Mouse (Mus musculus): Measurements from ENCODE around the gene Thrb.

- no peak for TF ChIP-seq EP300 (IDR thresholded peaks at IDR 0.05; ENCODE audit: low read depth)
- no peak for TF ChIP-seq CTCF (IDR thresholded peaks at IDR 0.05; ENCODE audit: low read depth)
Observed at GRCm38 (mm10) chr14:17727878-17728277, 67.8 kb downstream of the Thrb start.

Data from liver, embryonic 14.5 days (tissue).